Mouse (Mus musculus) monocyte, adult 5-6 weeks (primary cell): ENCODE measurements around the gene Rab37. TPM values are rescaled to one million over a fixed set of nuclear protein-coding genes. Genes with fewer than 3 reads are reported as not detected.

ENCODE experiments used
- ATAC-seq: fragments of 153-309, 156-312 bp; replicated peaks from 2 replicates; pipeline ENCODE4 v1.8.0; 2017; ENCODE audit warnings: mild to moderate bottlenecking; ENCODE audit not compliant: low TSS enrichment, insufficient number of reproducible peaks, severe bottlenecking, poor library complexity, low FRiP score
- total RNA-seq: library from RNA; stranded (forward); fragments of 200-1000, 200-491, 200-594 nt; gene quantifications from 3 replicates; pipeline ENCODE4 v1.2.3, GENCODE M21; 2017

Rab37 gene
- total RNA-seq, 1 experiment from 2014 or later = 33.2 TPM

DNA sequence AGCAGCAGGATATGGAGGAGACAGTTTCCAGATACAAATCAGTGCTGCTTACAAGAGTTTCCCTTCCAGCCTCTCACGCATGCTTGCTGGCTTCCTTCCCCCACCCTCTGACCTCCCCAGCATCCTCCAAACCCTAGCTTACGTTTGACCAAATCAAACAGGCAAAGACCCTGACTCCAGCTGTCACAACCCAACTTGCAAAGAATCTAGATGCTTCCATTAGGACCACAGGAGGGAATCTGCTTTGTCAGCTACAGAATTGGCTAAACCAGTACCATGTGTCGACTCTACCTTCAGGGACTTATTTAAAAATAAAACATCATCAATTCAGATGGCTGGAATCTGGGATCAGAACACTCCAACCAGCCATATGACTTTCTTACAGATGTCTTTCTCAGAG lies 21.0 kb downstream of the Rab37 start:
- no peak for ATAC-seq

DNA sequence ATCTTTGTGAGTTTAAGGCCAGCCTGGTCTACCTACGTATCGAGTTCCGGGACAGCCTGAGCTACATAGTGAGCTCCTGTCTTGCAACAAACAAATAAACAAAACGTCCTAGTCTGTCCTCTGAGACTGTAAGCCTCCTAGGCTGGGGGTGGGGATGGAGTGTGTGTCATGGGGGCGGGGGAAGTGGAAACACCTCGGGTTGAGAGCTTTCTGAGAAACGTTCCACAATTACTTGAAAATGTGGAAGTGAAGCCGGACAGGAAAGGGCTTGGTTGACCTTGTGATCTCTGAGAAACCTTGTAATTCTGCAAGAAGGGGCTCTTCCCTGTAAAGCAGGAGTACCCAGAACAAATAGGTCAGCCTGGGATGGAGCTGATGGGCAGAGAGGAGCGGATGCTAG lies 28.2 kb downstream of the Rab37 start:
- peak; percentile 91 for ATAC-seq

DNA sequence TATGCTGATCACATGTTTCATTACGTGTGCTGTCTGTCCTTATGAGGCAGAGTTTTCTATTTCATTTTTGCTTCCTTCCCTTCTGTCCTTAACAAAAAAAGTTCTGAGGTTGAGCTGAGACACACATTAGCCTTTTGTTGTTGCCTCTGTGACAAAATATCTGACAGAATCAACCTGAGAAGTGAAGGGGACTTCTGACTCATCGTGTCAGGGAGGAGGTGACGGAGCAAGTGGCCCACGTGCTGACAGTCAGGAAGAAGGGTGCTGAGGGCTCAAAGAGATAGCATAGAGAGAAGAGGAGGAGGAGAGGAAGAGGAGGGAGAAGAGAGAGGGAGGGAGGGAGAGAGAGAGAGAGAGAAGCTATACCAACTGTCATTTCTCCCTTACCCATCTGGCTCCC lies 37.3 kb downstream of the Rab37 start:
- peak; percentile 49 for ATAC-seq

DNA sequence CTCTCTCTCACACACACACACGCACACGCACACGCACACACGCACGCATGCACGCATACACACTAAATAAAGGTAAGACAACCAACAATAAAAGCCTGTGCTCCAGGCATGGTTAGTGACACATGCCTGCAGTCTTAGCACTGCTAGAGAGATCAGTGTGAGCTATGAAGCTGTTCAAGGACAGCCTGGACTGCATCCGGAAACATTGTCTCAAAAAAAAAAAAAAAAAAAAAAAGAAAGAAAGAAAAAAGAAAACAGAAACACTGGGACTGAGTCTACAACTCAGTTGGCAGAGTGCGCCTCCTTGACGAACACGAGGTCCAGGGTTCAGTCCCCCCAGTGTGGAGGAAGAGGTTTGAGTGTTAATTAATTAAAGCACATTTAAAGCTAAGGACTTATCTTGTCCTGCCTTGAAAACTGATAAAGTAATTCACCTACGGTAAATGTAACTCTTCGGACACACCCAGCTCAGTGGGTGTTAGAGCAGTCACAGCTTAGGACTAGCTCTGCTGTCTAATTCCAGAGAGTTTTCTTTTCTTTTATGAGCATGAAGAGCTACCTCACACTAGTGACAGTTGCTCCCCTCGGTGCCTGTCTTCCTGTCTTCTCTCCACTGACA lies 38.4 kb downstream of the Rab37 start:
- no peak for ATAC-seq

DNA sequence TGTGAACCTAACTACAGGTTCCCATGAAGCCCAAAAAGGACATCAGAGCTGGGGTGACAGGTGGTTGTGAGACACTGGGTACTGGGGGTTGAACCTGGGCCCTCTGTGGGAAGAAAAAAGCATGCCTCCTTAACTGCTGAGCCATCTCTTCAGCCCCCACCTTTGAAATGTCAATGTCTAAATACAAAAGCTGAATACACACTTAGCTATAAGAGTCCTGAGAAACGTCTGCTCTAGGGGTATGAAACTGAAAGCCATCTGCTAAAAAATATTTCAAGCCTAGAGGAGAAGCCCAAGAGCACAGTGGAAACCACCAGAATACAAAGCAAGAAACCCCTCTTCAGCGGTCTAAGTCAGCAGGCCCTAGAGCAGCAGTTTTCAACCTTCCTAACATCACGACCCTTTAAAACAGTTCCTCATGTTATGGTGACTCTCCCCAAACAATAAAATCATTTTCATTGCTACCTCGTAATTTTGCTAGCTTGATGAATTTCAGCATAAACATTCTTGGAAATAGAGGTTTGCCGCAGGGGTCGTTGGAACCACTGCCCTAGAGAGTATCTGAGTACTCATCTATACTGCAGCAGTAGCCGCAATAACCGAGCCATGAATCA lies 40.6 kb downstream of the Rab37 start:
- no peak for ATAC-seq

DNA sequence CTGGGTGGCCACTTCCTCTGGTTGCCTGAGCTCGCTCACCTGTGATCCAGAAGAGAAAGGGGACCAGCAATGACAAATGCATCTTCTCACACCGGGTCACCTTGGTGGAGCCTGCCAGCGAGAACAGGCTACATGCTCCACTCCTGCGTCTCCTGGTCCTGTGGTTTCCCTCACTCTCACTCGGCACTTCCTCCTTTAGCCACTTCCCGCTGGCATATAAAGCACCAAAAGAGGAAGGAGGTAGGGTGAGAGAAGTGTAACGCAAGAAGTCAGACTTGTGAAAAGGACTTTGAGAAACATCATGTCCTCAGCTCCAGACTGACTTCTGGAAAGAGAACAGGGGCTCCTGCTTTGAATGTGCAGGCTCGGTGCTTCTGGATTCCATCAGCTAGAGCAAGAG lies 42.6 kb downstream of the Rab37 start, which contains the start of gene Cd300lf:
Cd300lf (minus strand) TSS at position 193 of the 400 bp plus-strand sequence.
- ATAC-seq = peak; percentile 99

DNA sequence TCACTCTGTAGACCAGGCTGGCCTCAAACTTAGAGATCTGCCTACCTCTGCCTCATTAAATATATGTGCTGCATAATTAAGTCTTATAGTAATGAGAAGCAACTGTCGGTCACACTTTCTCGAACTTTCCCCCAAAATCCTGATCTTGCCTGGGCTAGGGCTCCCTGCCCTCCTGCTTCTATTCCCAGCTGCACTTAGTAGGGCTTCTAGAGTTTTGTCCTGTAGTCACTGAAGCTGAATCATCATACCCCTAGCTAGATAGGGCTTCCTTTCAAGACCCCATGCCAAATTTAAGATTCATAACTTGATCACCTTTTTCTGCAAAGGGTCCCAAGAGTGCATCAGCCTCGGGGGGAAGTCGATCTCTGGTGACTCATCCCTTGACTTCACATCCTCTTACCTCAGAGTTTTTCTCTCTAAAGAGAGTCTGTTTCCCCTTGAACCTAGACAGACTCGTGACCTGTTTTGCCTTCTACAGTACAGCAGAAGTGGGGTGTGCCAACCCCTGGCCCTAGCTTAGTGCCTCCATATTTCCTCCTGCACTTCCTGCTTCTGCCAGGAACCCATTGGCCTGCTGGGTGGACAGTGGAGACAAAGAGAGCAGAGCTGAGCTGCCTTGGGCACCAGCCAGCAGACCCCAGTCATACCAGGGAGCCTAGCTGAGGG lies 47.5 kb downstream of the Rab37 start:
- peak; percentile 92 for ATAC-seq

DNA sequence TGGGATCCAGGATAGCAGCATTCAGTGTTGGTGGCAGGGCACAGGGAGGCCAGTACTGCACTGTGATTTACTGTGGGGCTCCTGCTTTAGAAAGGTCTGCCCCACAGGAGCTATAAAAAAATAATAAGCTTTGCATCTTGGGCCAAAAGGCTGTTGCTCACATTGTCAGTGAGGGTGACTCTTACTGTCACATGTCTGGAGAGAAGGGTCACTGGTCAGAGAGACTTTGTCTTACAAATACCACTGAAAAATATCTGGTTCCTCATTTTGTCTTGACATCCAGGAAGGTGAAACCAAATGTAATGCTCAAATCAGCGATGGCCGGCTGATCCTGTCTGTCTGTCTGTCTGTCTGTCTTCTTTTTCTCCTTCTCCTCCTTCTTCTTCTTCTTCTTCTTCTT lies 50.7 kb downstream of the Rab37 start:
- ATAC-seq = peak; percentile 69

DNA sequence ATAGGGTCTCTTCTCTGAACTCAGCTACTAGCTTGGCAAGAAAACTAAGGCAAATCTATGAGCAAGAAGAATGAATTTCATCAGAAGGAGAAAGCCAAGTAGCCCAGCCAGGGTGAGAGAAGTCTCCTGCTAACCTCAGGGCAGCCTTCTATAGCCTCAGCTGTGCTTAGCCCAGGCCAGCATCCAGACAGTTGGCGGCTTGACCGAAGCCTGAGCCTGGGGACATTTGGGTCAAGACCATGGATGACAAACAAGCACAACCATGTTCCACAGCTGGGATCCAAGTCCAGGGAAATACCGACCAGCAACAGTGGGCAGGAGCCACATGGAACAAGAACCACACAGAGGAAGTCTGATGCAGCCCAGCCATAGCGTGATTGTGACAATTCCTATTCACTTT lies 56.6 kb downstream of the Rab37 start:
- ATAC-seq = no peak

DNA sequence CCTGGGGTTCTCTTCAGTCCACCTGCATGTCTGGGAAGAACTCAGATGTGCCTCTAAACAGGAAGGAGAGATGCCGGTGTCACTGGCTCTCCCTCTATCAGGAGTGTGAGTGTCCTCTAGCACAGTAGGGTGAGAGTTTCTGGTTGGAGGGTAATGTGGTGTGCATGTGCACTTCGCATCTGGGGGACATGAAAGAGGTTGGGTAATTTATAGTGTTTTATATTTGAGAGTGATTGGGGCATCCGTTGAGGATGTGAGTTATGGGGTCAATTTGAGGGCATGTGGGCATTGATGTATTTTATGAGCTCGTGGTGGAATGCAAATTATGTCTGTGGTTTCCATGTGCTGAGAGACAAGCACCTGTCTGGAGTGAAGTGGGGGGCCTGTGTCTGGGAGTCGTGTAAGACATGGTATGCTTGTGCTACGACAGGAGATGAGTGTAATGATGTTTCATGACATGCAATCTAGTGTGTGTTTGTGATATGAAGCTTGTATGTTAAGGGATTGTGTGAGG lies 59.6 kb downstream of the Rab37 start:
- no peak for ATAC-seq

DNA sequence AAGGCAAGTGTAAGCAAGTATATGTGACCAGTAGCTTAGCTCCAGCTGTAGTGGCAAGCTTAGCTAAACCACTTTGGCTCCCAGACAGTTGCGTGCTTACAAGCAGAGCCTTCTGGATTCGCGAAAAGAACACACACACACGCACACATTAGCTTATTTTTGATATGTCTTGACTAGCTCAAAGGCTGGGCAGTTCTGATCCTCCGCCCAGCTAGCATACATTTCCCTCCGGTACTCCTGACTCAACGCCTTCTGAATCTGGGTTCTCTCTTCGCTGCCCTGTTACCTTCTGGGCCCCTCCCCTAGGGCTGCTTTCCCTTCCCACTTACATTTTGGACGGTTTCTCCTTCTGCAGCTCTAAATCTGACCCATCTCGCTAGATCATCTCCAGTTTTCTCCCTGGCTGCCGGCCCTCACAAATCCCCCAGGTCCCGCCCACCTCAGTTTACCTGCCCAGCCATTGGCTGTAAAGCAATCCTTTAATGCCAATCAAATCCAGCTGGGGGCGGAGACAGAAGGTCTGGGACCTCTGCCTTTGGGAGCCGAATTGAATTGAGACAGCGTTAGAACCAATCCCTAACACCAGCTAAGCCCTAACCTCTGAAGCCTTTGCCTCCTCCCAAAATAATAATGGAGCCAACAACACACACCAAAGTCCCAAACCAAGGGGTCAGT lies 60.7 kb downstream of the Rab37 start:
- no peak for ATAC-seq

DNA sequence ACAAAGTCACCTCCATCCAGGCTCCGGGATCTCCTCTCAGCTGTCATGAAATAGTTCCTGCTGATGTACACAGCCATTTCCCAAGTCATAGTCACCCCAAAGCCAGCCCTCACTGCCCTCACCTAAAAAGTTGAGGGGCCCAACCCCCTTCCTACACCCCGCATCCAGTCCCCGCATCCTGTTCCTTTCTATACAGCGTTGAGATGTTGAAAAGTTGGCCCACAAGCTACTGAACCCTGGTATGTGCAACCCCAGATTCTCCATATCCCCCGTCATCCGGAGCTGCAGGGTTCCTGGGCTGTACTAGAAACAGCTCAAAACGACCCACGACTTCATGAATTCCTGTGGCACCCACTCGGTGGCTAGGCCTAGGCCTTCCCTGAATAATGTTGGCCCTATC lies 61.9 kb downstream of the Rab37 start:
- no peak for ATAC-seq

DNA sequence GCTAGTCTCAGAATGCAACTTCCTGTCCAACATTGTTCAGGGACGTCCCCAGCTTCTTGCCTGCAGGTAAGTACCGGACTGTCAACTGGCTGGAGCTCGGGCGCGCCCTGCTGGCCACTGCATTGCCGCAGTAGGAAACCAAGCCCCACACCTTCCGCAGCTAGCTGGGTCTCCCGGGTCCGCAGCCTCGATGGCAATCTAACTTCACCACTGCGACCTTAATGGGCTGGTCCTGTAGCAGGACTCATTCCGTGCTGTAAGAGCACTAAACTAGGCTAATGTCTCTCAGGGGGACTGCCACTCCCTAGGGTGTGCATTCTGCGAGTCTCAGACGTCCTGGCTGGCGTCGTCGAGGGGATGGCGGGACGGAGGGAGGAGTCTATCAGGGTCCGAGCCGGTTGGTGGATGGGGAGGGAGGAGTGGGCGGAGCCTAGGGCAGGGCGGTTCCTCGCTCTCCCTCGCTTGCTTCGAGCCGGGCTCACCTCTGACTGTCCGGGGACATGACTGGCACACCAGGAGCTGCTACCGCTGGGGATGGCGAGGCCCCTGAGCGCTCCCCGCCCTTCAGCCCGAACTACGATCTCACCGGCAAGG lies 62.6 kb downstream of the Rab37 start:
- ATAC-seq = peak; percentile 71

DNA sequence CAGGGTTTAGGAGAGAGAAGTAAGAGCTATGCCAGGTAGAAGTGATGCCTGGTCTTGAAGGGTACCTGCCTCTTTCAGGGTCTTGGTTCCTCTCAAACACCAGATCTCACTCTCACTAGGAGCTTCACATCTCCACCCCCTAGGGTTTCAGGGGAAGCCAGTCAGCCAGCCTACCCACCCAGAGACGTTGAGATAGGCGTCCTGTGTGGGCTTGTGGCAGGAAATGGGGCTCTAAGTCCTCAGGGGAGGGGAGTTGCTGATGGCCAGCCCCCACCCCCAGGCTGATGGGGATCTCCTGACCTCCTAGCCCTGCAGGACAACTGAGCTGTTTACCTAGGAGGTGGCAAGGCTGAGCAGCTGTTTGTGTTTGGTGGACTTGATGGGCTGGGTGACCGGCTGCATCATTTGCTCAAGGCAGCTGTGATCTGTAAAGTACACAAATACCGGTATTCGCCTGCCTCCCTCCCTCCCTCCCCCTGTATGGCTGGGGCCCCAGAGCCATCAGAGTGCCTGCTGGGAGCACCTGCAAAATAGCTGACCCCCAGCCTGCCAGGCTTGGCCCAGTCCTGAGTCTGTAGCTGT lies 63.9 kb downstream of the Rab37 start:
- no peak for ATAC-seq

DNA sequence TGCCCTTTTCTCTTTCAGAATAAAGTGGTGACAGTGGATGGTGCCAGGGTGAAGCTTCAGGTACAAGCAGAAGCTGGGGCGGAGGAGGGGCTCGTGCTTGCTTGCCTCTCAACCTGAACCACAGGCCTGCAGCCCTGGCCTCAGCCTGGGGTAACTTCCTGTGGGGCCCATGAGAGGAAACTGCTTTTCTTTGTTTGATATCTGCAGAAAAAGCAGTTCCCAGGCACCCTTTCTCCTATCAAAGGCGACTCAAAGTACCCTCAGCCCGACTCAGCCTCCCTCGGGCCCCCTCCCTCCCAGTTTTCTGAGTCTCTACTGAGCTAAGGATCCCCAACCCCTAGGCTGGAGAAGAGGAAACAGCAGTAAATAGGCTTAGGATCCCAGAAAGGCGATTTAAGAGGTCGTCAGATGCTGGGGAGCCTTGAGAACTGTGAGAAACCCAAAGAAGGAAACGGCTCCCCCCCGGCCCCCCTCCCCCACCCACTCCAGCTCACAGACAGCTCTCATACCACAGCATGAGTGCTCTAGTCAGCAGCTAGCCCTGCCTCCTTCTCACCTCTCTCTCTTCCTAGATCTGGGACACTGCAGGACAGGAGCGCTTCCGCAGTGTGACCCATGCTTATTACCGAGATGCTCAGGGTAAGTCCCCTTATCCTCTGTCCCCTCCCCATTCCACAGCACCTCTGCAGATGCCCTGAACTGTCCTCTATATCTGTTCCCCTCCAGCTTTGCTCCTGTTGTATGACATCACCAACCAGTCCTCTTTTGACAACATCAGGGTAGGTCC lies 66.9 kb downstream of the Rab37 start:
- ATAC-seq = no peak

DNA sequence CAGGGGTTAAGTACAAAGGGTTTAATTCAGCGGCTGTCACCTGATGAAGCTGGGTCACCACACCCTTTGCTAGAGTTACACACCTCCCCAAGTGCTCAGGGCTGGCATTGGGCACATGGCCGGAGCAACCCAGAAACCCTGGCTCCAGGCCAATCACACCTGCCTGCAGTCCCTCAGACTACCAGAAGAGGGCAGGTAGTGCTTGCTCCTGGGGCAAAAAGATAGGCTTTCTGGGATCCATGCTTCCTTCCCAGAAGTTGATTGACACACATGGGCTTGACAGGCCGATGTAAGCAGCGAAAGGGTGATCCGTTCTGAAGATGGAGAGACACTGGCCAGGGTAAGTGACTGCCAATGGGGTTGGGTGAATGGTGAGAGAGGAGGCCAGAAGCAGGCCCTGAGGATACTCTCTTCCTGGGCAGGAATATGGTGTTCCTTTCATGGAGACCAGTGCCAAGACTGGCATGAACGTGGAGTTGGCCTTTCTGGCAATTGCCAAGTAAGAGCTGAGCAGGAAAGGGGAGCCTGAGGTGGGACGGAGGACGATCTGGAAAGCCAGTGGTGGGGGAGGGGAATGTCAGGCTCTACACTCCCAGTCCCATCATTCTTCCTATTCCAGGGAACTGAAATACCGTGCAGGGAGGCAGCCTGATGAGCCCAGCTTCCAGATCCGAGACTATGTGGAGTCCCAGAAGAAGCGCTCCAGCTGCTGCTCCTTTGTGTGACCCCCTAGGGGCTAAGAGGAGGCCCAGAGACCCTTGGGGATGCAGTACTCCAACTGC lies 69.0 kb downstream of the Rab37 start:
- no peak for ATAC-seq

DNA sequence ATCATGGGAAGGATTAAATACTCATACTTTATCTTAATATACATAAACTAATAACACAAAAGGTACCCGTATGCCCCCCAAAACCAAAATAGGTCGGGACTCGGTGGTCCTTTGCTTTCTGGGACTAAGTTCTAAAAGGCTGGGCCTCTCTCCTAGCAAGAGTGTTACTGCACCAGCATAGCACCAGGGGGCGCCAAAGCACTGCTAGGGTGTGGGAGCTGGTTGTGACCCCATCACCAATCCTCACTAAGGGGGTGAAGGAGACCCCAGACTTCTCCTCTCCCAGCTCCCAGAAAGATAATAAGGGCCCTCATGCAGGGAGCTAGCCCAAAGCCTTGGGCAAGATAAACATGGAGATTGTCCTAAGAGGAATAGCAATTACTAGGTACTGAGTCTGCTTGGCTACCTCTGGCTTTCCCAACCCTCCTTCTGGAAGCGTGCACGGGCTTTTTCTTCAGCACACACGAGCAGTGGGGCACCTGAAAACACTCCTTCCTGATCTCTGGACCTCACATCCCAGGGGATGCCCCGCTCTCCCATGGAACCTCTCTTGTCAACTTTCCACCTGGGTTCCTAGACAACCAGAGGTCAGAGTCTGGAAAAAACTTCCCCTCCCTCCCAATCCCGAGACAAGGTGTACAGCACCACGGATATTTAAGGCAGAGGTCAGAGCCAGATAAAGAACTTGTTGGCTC lies 69.8 kb downstream of the Rab37 start:
- ATAC-seq = no peak; the same call in 1 of the 2 replicates
